Mouse (Mus musculus) limb, embryonic 11.5 days (tissue): ENCODE measurements at regions not wholly inside any gene's neighbourhood (a gene's known extent, or its start where the extent isn't known, plus 50 kb on each side); places are given as distances from the start of the nearest gene placed in this dataset.

Experiments used
- ATAC-seq: fragments of 200-750 bp; cut with Nextera tagmentation; 2 replicates; pipeline ENCODE4 v1.8.0; 2017; ENCODE audit warnings: low read depth; ENCODE audit not compliant: insufficient number of reproducible peaks, low FRiP score, low TSS enrichment
- DNase-seq: peaks from one replicate; pipeline ENCODE4 v3.0.0-alpha.2; 2015; ENCODE audit warnings: low spot score
- H3K27ac ChIP-seq: fragments of 300-500 bp; sonication (generic); replicated peaks from 2 replicates; pipeline ENCODE4 v1.5.1; 2014; ENCODE audit warnings: low read depth, mild to moderate bottlenecking, low read length
- H3K27me3 ChIP-seq: fragments of 300-500 bp; sonication (generic); 2 replicates; pipeline ENCODE4 v1.6.1; 2014; ENCODE audit warnings: mild to moderate bottlenecking, low read length, mixed read lengths; ENCODE audit not compliant: control insufficient read depth, insufficient read depth
- H3K36me3 ChIP-seq: fragments of 300-500 bp; sonication (generic); 2 replicates; pipeline ENCODE4 v1.6.1; 2014; ENCODE audit warnings: mild to moderate bottlenecking, low read length, moderate library complexity, mixed read lengths; ENCODE audit not compliant: control insufficient read depth, insufficient read depth
- H3K4me1 ChIP-seq: fragments of 300-500 bp; sonication (generic); 2 replicates; pipeline ENCODE4 v1.6.1; 2014; ENCODE audit warnings: low read length, mixed read lengths; ENCODE audit not compliant: control insufficient read depth, insufficient read depth
- H3K4me2 ChIP-seq: fragments of 300-500 bp; sonication (generic); 2 replicates; pipeline ENCODE4 v1.6.1; 2014; ENCODE audit warnings: low read depth, mild to moderate bottlenecking, moderate library complexity; ENCODE audit not compliant: severe bottlenecking
- H3K4me3 ChIP-seq: fragments of 300-500 bp; sonication (generic); 2 replicates; pipeline ENCODE4 v1.5.1; 2014; ENCODE audit warnings: low read depth, low read length
- H3K9ac ChIP-seq: fragments of 300-500 bp; sonication (generic); 2 replicates; pipeline ENCODE4 v1.6.1; 2014; ENCODE audit warnings: mild to moderate bottlenecking, low read length
- H3K9me3 ChIP-seq: fragments of 300-500 bp; sonication (generic); 2 replicates; pipeline ENCODE4 v1.6.1; 2016; ENCODE audit warnings: low read length; ENCODE audit not compliant: control insufficient read depth
- WGBS: fragments of 180-500 bp; shearing (Covaris S2); extraction: QIAGEN DNeasy Blood & Tissue Kit; methylation state at CpG from one replicate; pipeline ENCODE4 v1.1.7; 2014; 5-methylcytosine and 5-hydroxymethylcytosine counted together

GRCm38 (mm10) chr14:108828668-108829067, 85.3 kb downstream of the Slitrk1 start:
- WGBS, result 89% methylated on average over 3 of the region's 3 CpGs
- Histone ChIP-seq H3K4me3 (no peak overlapping the region), H3K27ac (no peak overlapping the region), H3K9me3 (no peaks in the 10 kb centered on the region), H3K27me3 (no peaks in the 10 kb centered on the region), H3K36me3 (no peaks in the 10 kb centered on the region), H3K4me1 (no peaks in the 10 kb centered on the region), H3K9ac (no peak overlapping the region), H3K4me2 (no peak overlapping the region)
- DNase-seq (no peak), ATAC-seq (no peak)

- no peak overlapping the region for H3K9ac ChIP-seq
- H3K9me3 ChIP-seq, result no peaks in the 10 kb centered on the region
- no peaks in the 10 kb centered on the region for H3K27me3 ChIP-seq
- H3K36me3 ChIP-seq, result no peaks in the 10 kb centered on the region
- no peak overlapping the region for H3K4me2 ChIP-seq
- 90% methylated on average over 4 of the region's 4 CpGs for WGBS
- H3K4me3 ChIP-seq, result no peak overlapping the region
- DNase-seq (no peak), ATAC-seq (no peak)
- H3K27ac ChIP-seq, result no peak overlapping the region
- H3K4me1 ChIP-seq, result no peaks in the 10 kb centered on the region
Observed at GRCm38 (mm10) chr14:108821539-108821938, 92.4 kb downstream of the Slitrk1 start.

- no peaks in the 10 kb centered on the region for H3K36me3 ChIP-seq
- ATAC-seq (no peak), DNase-seq (no peak)
- no peak overlapping the region for H3K9ac ChIP-seq
- 68% methylated on average over 1 of the region's 1 CpGs for WGBS
- no peak overlapping the region for H3K27ac ChIP-seq
- no peaks in the 10 kb centered on the region for H3K27me3 ChIP-seq
- H3K4me3 ChIP-seq, result no peak overlapping the region
- H3K4me2 ChIP-seq, result no peak overlapping the region
- H3K9me3 ChIP-seq, result no peaks in the 10 kb centered on the region
- H3K4me1 ChIP-seq, result no peaks in the 10 kb centered on the region
Observed at GRCm38 (mm10) chr14:108819370-108819769, 94.6 kb downstream of the Slitrk1 start.

- H3K36me3 ChIP-seq, result no peaks in the 10 kb centered on the region
- ATAC-seq, result no peak
- H3K4me1 ChIP-seq, result no peaks in the 10 kb centered on the region
- DNase-seq, result no peak
- no peak overlapping the region for H3K9ac ChIP-seq
- no peak overlapping the region for H3K4me3 ChIP-seq
- H3K9me3 ChIP-seq, result no peaks in the 10 kb centered on the region
- no peak overlapping the region for H3K27ac ChIP-seq
- 81% methylated on average over 5 of the region's 5 CpGs for WGBS
- H3K27me3 ChIP-seq, result no peaks in the 10 kb centered on the region
- H3K4me2 ChIP-seq, result no peak overlapping the region
Observed at GRCm38 (mm10) chr14:108805394-108805982, 108.5 kb downstream of the Slitrk1 start.

GRCm38 (mm10) chr14:108798884-108799283, 115.1 kb downstream of the Slitrk1 start:
- Histone ChIP-seq H3K36me3 (no peaks in the 10 kb centered on the region), H3K27ac (no peak overlapping the region), H3K9ac (no peak overlapping the region), H3K4me2 (no peak overlapping the region), H3K9me3 (no peaks in the 10 kb centered on the region), H3K4me3 (no peak overlapping the region), H3K4me1 (no peaks in the 10 kb centered on the region), H3K27me3 (no peaks in the 10 kb centered on the region)
- DNase-seq, result no peak
- WGBS, result 83% methylated on average over 3 of the region's 3 CpGs
- no peak for ATAC-seq

GRCm38 (mm10) chr14:108792445-108792844, 121.5 kb downstream of the Slitrk1 start:
- Histone ChIP-seq H3K36me3 (no peaks in the 10 kb centered on the region), H3K27me3 (no peaks in the 10 kb centered on the region), H3K9me3 (no peaks in the 10 kb centered on the region), H3K4me2 (no peak overlapping the region), H3K4me1 (no peaks in the 10 kb centered on the region), H3K9ac (no peak overlapping the region), H3K27ac (no peak overlapping the region), H3K4me3 (no peak overlapping the region)
- ATAC-seq (no peak), DNase-seq (no peak)
- 85% methylated on average over 3 of the region's 3 CpGs for WGBS

GRCm38 (mm10) chr14:108791296-108791695, 122.7 kb downstream of the Slitrk1 start:
- 74% methylated on average over 1 of the region's 1 CpGs for WGBS

GRCm38 (mm10) chr14:108748730-108749129, 165.2 kb downstream of the Slitrk1 start:
- H3K9me3 ChIP-seq, result no peaks in the 10 kb centered on the region
- DNase-seq (no peak), ATAC-seq (no peak)
- no peaks in the 10 kb centered on the region for H3K36me3 ChIP-seq
- no peak overlapping the region for H3K4me2 ChIP-seq
- H3K27ac ChIP-seq, result no peak overlapping the region
- H3K9ac ChIP-seq, result no peak overlapping the region
- no peaks in the 10 kb centered on the region for H3K27me3 ChIP-seq
- no peaks in the 10 kb centered on the region for H3K4me1 ChIP-seq
- no peak overlapping the region for H3K4me3 ChIP-seq

More at GRCm38 (mm10) chr14:108791296-108791695, 122.7 kb downstream of the Slitrk1 start:
- no peak overlapping the region for H3K9ac ChIP-seq
- DNase-seq, result no peak
- no peak overlapping the region for H3K4me3 ChIP-seq
- no peak overlapping the region for H3K27ac ChIP-seq
- no peak overlapping the region for H3K4me2 ChIP-seq
- H3K36me3 ChIP-seq, result no peaks in the 10 kb centered on the region
- H3K27me3 ChIP-seq, result no peaks in the 10 kb centered on the region
- ATAC-seq, result no peak
- no peaks in the 10 kb centered on the region for H3K9me3 ChIP-seq
- no peaks in the 10 kb centered on the region for H3K4me1 ChIP-seq

GRCm38 (mm10) chr14:108711811-108712210, 202.1 kb downstream of the Slitrk1 start:
- WGBS, result 82% methylated on average over 6 of the region's 6 CpGs

More at GRCm38 (mm10) chr14:108711811-108712210, 202.1 kb downstream of the Slitrk1 start:
- Histone ChIP-seq H3K4me2 (no peak overlapping the region), H3K27ac (no peak overlapping the region), H3K4me3 (no peak overlapping the region), H3K4me1 (no peaks in the 10 kb centered on the region), H3K9me3 (no peaks in the 10 kb centered on the region), H3K9ac (no peak overlapping the region), H3K27me3 (no peaks in the 10 kb centered on the region), H3K36me3 (no peaks in the 10 kb centered on the region)
- DNase-seq (no peak), ATAC-seq (no peak)
